Mouse (Mus musculus) adipocyte (in vitro differentiated cells): ENCODE results near the gene Hs6st2.
A peak's percentile ranks its signal among the peaks of the same experiment; 100 is the strongest.

Experiments used
- DNase-seq: peaks from one replicate; pipeline ENCODE4 v3.0.0-alpha.2; 2016; ENCODE audit warnings: low spot score

Gene Hs6st2

GRCm38 (mm10) chrX:51681756-51682155 lies at the start of gene Hs6st2:
Gene Hs6st2, minus strand, starts transcription at chrX:51681856.
- no peak for DNase-seq

- no peak for DNase-seq
Measured at GRCm38 (mm10) chrX:51714086-51714745, 32.6 kb upstream of the Hs6st2 start.

- no peak for DNase-seq
Measured at GRCm38 (mm10) chrX:51712996-51713395, 31.3 kb upstream of the Hs6st2 start.

- DNase-seq, result no peak
Measured at GRCm38 (mm10) chrX:51702823-51703222, 21.2 kb upstream of the Hs6st2 start.

- no peak for DNase-seq
Measured at GRCm38 (mm10) chrX:51699079-51699478, 17.4 kb upstream of the Hs6st2 start.

- DNase-seq, result no peak
Measured at GRCm38 (mm10) chrX:51686048-51686949, 4.6 kb upstream of the Hs6st2 start.

- DNase-seq, result no peak
Measured at GRCm38 (mm10) chrX:51684336-51685056, 2.8 kb upstream of the Hs6st2 start.

GRCm38 (mm10) chrX:51681170-51681667 lies 437 bp downstream of the Hs6st2 start:
- no peak for DNase-seq

- no peak for DNase-seq
Measured at GRCm38 (mm10) chrX:51680428-51681169, 1.1 kb downstream of the Hs6st2 start.

- DNase-seq, result peak; percentile 3
Measured at GRCm38 (mm10) chrX:51679601-51680427, 1.8 kb downstream of the Hs6st2 start.

- peak; percentile 32 for DNase-seq
Measured at GRCm38 (mm10) chrX:51658236-51658635, 23.4 kb downstream of the Hs6st2 start.

- DNase-seq, result no peak
Measured at GRCm38 (mm10) chrX:51642661-51643257, 38.9 kb downstream of the Hs6st2 start.

- no peak for DNase-seq
Measured at GRCm38 (mm10) chrX:51635756-51636155, 45.9 kb downstream of the Hs6st2 start.

- no peak for DNase-seq
Measured at GRCm38 (mm10) chrX:51631376-51631775, 50.3 kb downstream of the Hs6st2 start.

- DNase-seq, result no peak
Measured at GRCm38 (mm10) chrX:51614384-51615004, 67.2 kb downstream of the Hs6st2 start.

- no peak for DNase-seq
Measured at GRCm38 (mm10) chrX:51610743-51611142, 70.9 kb downstream of the Hs6st2 start.

GRCm38 (mm10) chrX:51606231-51606863 lies 75.3 kb downstream of the Hs6st2 start:
- DNase-seq, result no peak

- DNase-seq, result no peak
Measured at GRCm38 (mm10) chrX:51592751-51593150, 88.9 kb downstream of the Hs6st2 start.

GRCm38 (mm10) chrX:51590448-51591010 lies 91.1 kb downstream of the Hs6st2 start:
- no peak for DNase-seq
